Mouse (Mus musculus) embryonic stem cell, embryonic (primary cell): Measurements from ENCODE around the gene Golga2.

Experiments
- CTCF ChIA-PET, 4 experiments: fragments of 300-600 bp in 2 of 4; fragments of 350-600 bp in 2 of 4; sonication (Branson Sonifier 250); formaldehyde crosslinking; loops; one replicate each; lab custom pipeline; 2022; ENCODE audit warnings: inconsistent platforms in 2 of 4; lab: Charles Lee
- POLR2A ChIA-PET, 4 experiments: fragments of 300-600 bp in 2 of 4; fragments of 350-600 bp in 2 of 4; sonication (Branson Sonifier 250); formaldehyde crosslinking; loops; one replicate each; lab custom pipeline; 2022; ENCODE audit warnings: antibody characterized with exemption in 4 of 4, inconsistent platforms in 1 of 4; lab: Charles Lee

The Golga2 gene

GRCm38 (mm10) chr2:32307247-32307798, 20.1 kb downstream of the Golga2 start:
- ChIA-PET POLR2A (interaction anchor here in 2 of 4 experiments (0.7 to 1.8 kb wide), 6 partner anchors 12 to 170 kb away, joined by 3 to 9 read pairs (median 4); partner anchors contain the start of gene Swi5 (in 1 of the 2)), CTCF (interaction anchor here (0.6 to 2.1 kb wide), 48 partner anchors 9 to 382 kb away, joined by 3 to 18 read pairs (median 4); partner anchors contain the start of genes 1110008P14Rik (in 1 of the 4), Ciz1 (in 1 of the 4), Dnm1 (in 1 of the 4) and Pip5kl1 (in 1 of the 4))

GRCm38 (mm10) chr2:32307941-32308760, 21.0 kb downstream of the Golga2 start:
- ChIA-PET CTCF (interaction anchor here (0.5 to 2.1 kb wide), 83 partner anchors 9 to 560 kb away, joined by 3 to 18 read pairs (median 3); partner anchors contain the start of genes Swi5 (in 3 of the 4), 1110008P14Rik (in 2 of the 4), Dnm1 (in 2 of the 4) and Golga2 (in 2 of the 4)), POLR2A (interaction anchor here in 3 of 4 experiments (0.6 to 1.8 kb wide), 12 partner anchors 13 to 171 kb away, joined by 3 to 9 read pairs (median 4); partner anchors contain the start of gene Swi5 (in 1 of the 3))

GRCm38 (mm10) chr2:32308870-32309568, 21.8 kb downstream of the Golga2 start:
- CTCF ChIA-PET, result interaction anchor here (0.6 to 2.1 kb wide), 19 partner anchors 12 to 667 kb away, joined by 3 to 11 read pairs (median 5); partner anchors contain the start of genes Swi5 (in 3 of the 4), 1110008P14Rik (in 2 of the 4) and Golga2 (in 2 of the 4)
- POLR2A ChIA-PET, result interaction anchor here in 2 of 4 experiments (1.0 to 1.3 kb wide), 2 partner anchors 16 to 171 kb away, joined by 3 to 4 read pairs; no protein-coding TSS in a partner anchor

DNA sequence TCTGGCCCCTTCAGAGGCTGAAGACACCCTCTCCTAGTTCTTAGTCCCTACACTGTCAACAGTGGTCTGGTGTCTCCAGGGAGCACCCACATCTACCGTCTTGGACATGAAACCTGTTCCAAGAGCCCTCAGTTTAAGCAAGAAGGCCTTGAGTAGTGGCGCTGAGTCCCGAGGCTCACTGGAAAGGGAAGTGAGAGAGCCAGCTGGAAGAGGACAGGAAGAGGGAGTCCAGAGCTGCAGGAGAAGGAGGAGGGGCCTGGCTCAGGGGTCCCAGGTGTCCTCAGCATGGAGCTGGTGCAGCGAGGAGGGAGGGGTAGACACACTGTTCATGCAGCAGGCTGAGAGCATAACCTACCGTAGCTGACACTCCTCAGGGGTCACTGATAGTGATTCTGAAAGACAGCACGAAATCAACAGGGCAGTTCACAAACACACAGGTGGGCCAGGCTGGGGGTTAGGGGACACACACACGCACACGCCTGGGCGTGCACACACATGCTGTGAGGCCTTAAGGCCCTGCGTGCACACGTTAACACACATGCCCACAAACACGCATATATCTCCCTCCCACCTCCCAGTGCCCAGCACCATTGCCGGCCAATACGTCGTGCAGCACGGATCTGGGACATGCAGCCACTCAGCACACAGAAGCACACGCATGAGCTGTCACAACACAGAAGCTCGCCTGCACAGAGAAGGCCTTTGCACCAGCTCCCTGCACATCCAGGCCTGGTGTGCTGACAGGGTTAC, 23.1 kb downstream of the Golga2 start:
- ChIA-PET CTCF (interaction anchor here in 3 of 4 experiments (0.7 to 2.1 kb wide), 4 partner anchors 21 to 176 kb away, joined by 3 to 5 read pairs (median 4); no protein-coding TSS in a partner anchor), POLR2A (interaction anchor here in 3 of 4 experiments (0.6 to 1.9 kb wide), 6 partner anchors 22 to 1504 kb away, joined by 3 to 4 read pairs (median 4); partner anchors contain the start of gene Swi5 (in 1 of the 3))

GRCm38 (mm10) chr2:32311443-32312317, 24.5 kb downstream of the Golga2 start:
- POLR2A ChIA-PET, result interaction anchor here in 3 of 4 experiments (0.6 to 2.2 kb wide), 22 partner anchors 17 to 371 kb away, joined by 3 to 10 read pairs (median 4); partner anchors contain the start of genes Swi5 (in 2 of the 3), 1110008P14Rik (in 1 of the 3), Golga2 (in 1 of the 3) and Slc25a25 (in 1 of the 3)
- CTCF ChIA-PET, result interaction anchor here (0.5 to 2.1 kb wide), 25 partner anchors 7 to 601 kb away, joined by 3 to 23 read pairs (median 5); partner anchors contain the start of genes Golga2 (in 2 of the 4), Swi5 (in 2 of the 4) and 1110008P14Rik (in 1 of the 4)

DNA sequence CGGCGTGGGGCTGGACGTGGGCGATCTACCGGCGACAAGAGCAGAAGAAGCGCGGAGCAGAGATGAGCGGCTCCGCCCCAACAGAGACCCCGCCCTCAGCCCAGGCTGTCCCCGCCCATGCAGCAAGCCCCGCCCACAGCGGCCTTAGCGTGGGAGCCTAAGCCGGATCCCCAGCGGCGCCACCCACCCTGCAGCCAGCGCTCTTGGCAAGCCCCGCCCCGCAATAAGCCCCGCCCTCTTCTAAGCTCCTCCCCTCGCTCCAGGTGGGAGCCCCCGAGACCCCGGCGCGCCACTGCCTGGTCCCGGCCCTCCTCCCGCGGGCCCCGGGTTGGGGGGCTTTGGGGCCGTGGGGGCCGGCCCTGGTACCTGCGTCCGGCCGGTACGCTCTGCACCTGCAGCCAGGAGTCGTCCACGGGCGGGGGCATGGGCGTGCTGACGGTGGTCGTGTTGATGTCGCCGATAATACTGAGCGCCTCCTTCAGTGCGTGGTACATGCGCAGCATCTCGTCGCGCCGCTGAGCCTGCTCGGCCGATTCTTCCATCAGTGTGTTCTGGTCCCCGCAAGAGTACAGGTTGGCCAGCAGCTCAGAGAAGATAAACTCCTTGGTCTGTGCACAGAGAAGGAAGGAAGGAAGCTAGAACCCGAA, 25.3 kb downstream of the Golga2 start:
- POLR2A ChIA-PET, result interaction anchor here (0.5 to 3.6 kb wide), 40 partner anchors 8 to 582 kb away, joined by 3 to 14 read pairs (median 4); partner anchors contain the start of genes Swi5 (in 2 of the 4), 1110008P14Rik (in 1 of the 4), Golga2 (in 1 of the 4) and Slc25a25 (in 1 of the 4)
- CTCF ChIA-PET, result interaction anchor here (0.5 to 2.1 kb wide), 41 partner anchors 8 to 1008 kb away, joined by 3 to 23 read pairs (median 4); partner anchors contain the start of genes Golga2 (in 2 of the 4), Swi5 (in 2 of the 4), 1110008P14Rik (in 1 of the 4) and Abl1 (in 1 of the 4)

- ChIA-PET CTCF (interaction anchor here in 2 of 4 experiments (1.1 to 1.2 kb wide), 2 partner anchors 10 to 44 kb away, joined by 3 read pairs; no protein-coding TSS in a partner anchor), POLR2A (interaction anchor here in 1 of 4 experiments (3.6 kb wide), 1 partner anchor 11 kb away, joined by 14 read pairs; no protein-coding TSS in a partner anchor)
These were observed 27.6 kb downstream of the Golga2 start for GRCm38 (mm10) chr2:32314831-32315230.

DNA sequence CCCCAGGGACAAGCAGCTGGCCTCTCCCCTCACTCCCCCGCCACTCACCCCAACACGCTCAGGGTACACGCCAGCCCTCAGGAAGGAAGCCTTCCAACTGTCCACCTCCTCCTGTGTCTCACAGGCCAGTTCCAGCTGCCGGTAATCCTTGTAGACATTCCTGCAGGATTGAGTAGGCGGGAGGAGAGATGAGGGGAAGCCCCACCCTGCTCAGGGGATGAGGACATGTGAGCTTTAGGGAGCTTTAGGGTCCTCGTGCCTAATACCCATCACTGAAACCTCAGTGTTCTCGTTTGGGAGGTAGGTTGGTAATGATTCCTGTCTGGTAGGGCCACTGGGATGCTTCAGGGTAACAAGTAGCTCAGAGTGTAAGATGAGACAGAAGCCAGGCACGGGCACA, 28.6 kb downstream of the Golga2 start:
- ChIA-PET POLR2A (interaction anchor here in 3 of 4 experiments (0.6 to 3.6 kb wide), 6 partner anchors 12 to 359 kb away, joined by 3 to 14 read pairs (median 3); no protein-coding TSS in a partner anchor), CTCF (interaction anchor here in 2 of 4 experiments (0.5 to 1.1 kb wide), 4 partner anchors 11 to 171 kb away, joined by 3 to 5 read pairs (median 4); no protein-coding TSS in a partner anchor)

GRCm38 (mm10) chr2:32316887-32317656, 29.9 kb downstream of the Golga2 start:
- CTCF ChIA-PET, result interaction anchor here in 2 of 4 experiments (0.8 to 1.9 kb wide), 5 partner anchors 9 to 597 kb away, joined by 3 to 6 read pairs (median 5); no protein-coding TSS in a partner anchor
- POLR2A ChIA-PET, result interaction anchor here in 2 of 4 experiments (0.6 to 1.5 kb wide), 4 partner anchors 13 to 198 kb away, joined by 3 to 9 read pairs (median 4); no protein-coding TSS in a partner anchor

- CTCF ChIA-PET, result interaction anchor here in 3 of 4 experiments (0.6 to 1.9 kb wide), 9 partner anchors 10 to 171 kb away, joined by 3 to 10 read pairs (median 3); partner anchors contain the start of gene Pomt1 (in 1 of the 3)
These were observed 30.7 kb downstream of the Golga2 start for GRCm38 (mm10) chr2:32317791-32318417.

DNA sequence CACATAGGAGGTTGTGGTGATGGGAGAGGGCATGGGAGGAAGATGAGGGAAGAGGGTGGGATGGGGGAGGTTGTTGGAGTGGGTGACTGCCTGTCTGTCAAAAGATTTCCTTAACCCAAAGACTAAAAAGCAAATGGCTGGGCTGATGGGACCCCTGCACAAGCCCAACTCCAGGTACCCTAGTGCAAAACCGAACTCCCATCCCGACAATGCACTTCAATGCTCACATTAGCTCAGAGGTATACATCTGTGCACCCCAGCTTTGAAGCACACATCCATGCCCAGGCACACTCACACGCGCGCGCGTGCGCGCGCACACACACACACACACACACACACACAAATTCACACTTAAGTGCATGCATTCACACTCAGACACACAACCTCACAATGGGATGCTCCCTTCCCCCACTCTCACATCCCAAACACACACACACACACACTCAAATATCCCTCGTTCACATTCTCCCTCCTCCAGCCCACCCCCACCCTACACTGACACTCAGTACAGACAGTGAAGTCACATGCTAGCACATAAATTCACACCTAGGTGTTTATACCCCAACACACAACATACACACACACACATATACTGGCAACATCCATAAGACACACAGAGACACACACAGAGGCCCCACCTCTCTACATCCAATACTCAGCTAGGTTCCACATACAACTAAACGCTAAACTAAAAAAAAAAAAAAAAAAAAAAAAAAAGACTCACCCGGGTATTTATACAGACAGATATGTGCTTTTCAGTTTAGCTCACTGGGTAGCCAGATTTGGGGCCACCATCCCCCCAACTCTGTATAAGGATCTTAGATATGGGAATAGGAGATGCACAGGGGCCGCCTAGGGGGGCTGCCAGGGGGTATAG, 31.8 kb downstream of the Golga2 start:
- ChIA-PET POLR2A (interaction anchor here in 2 of 4 experiments (0.5 to 1.0 kb wide), 3 partner anchors 10 to 745 kb away, joined by 3 read pairs; no protein-coding TSS in a partner anchor), CTCF (interaction anchor here in 3 of 4 experiments (0.6 to 1.8 kb wide), 11 partner anchors 11 to 835 kb away, joined by 3 to 10 read pairs (median 5); partner anchors contain the start of gene Pomt1 (in 1 of the 3))

More at GRCm38 (mm10) chr2:32317791-32318417, 30.7 kb downstream of the Golga2 start:
- POLR2A ChIA-PET, result interaction anchor here in 1 of 4 experiments (1.0 kb wide), 1 partner anchor 11 kb away, joined by 3 read pairs; no protein-coding TSS in a partner anchor
